Mouse (Mus musculus): ENCODE data around the gene Tfpi. TPM values are rescaled to one million over a fixed set of nuclear protein-coding genes. Genes with fewer than 3 reads are reported as not detected.
A peak's percentile ranks its signal among the peaks of the same experiment; 100 is the strongest.

Gene Tfpi
- polyA plus RNA-seq, 1 experiment from 2014 or later = 14.3 TPM

DNA sequence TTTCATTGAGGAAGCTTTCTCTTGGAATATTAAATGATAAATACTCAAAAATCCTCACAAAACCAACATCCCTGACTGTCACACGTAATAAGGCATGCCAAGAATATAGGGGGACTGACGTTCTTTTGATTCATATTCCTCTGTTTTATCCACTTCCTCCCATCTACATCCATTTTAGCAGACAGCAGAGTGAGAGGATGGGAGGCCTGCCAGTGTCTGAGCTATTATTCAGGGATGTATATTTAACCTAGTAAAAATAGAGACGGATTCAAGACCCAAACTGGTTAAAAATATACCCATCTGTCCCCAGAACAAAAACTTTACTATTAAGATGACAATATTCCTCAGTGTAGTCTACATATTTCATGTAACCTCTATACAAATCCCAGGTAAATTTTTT is 14.2 kb downstream of the Tfpi start:
- H3K4me1 ChIP-seq (ENCODE audit: control insufficient read depth, insufficient read depth, low read length) = no peaks in the 10 kb centered on the region
- ATAC-seq = no peak

DNA sequence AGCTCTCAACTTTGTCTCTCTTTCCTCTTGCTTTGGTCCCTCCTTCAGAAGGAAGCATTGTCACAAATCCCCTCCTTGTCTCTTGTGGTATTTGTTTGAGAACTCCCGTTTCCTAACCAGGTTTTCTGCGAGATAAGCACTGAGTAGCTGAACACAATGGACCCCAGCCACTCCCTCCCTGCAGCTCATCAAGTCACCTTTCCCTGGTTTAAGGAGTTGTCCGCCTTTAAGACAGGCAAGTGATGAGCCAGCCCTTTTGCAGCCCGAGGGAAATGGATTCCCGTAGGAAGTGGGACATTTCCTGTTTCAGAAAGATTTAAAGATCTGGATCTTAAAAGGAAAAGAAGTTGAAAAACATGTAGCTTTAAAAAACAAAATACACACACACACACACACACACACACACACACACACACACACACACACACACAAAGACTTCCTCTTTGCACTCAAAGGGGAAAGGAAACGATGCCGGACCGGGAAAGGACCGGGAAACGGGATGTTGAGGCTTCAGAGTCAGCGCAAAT is 16.9 kb downstream of the Tfpi start:
- no peaks in the 10 kb centered on the region for H3K36me3 ChIP-seq (ENCODE audit: control insufficient read depth, insufficient read depth, low read length)
- H3K4me1 ChIP-seq (ENCODE audit: control insufficient read depth, insufficient read depth, low read length) = no peaks in the 10 kb centered on the region
- DNase-seq (ENCODE audit: low spot score) (no peak), ATAC-seq (no peak)
- no peak overlapping the region for H3K4me3 ChIP-seq (ENCODE audit: low read depth, low read length)
- no peaks in the 10 kb centered on the region for H3K9me3 ChIP-seq (replicated peaks; ENCODE audit: control insufficient read depth, low read length)
- no peak overlapping the region for H3K27ac ChIP-seq (ENCODE audit: low read depth, low read length)
- H3K4me2 ChIP-seq (ENCODE audit: low read length) = no peak overlapping the region
- WGBS = 63% methylated on average over 11 of the region's 11 CpGs
- no peaks in the 10 kb centered on the region for H3K27me3 ChIP-seq (replicated peaks; ENCODE audit: control insufficient read depth, insufficient read depth, low read length)
- H3K9ac ChIP-seq (ENCODE audit: low read length) = no peak overlapping the region

More for the DNA sequence above, 14.2 kb downstream of the Tfpi start:
- WGBS = 90% methylated on average over 3 of the region's 3 CpGs
- no peak overlapping the region for H3K4me2 ChIP-seq (ENCODE audit: low read length)
- H3K9ac ChIP-seq (ENCODE audit: low read length) = no peak overlapping the region
- no peaks in the 10 kb centered on the region for H3K36me3 ChIP-seq (ENCODE audit: control insufficient read depth, insufficient read depth, low read length)
- no peak for DNase-seq (ENCODE audit: low spot score)
- no peak overlapping the region for H3K4me3 ChIP-seq (ENCODE audit: low read depth, low read length)
- no peaks in the 10 kb centered on the region for H3K9me3 ChIP-seq (replicated peaks; ENCODE audit: control insufficient read depth, low read length)
- H3K27ac ChIP-seq (ENCODE audit: low read depth, low read length) = no peak overlapping the region
- no peaks in the 10 kb centered on the region for H3K27me3 ChIP-seq (replicated peaks; ENCODE audit: control insufficient read depth, insufficient read depth, low read length)

DNA sequence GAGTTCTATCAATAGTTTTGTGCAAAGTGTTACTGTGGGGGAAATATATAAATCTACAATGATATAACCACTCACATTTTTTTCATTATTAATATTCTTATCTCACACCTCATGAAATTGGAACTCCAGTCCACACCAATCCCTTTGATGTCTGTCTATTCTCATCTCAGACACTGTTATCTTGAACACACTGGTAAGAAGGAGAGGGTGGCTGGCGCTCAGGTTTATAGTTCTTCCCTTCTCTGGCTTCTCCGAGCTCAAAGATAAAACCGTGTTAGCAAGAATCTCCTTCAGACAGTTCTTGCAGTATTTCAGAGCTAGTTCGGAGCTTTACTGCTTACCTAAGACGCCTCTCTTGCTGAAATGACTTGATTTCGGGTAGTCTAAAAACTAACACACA is 19.4 kb downstream of the Tfpi start:
- ATAC-seq (no peak), DNase-seq (ENCODE audit: low spot score) (no peak)
- Histone ChIP-seq H3K36me3 (ENCODE audit: control insufficient read depth, insufficient read depth, low read length) (no peaks in the 10 kb centered on the region), H3K27ac (ENCODE audit: low read depth, low read length) (no peak overlapping the region), H3K9me3 (replicated peaks; ENCODE audit: control insufficient read depth, low read length) (no peaks in the 10 kb centered on the region), H3K27me3 (replicated peaks; ENCODE audit: control insufficient read depth, insufficient read depth, low read length) (no peaks in the 10 kb centered on the region), H3K4me2 (ENCODE audit: low read length) (no peak overlapping the region), H3K4me3 (ENCODE audit: low read depth, low read length) (no peak overlapping the region), H3K4me1 (ENCODE audit: control insufficient read depth, insufficient read depth, low read length) (no peaks in the 10 kb centered on the region), H3K9ac (ENCODE audit: low read length) (no peak overlapping the region)
- 88% methylated on average over 6 of the region's 6 CpGs for WGBS

DNA sequence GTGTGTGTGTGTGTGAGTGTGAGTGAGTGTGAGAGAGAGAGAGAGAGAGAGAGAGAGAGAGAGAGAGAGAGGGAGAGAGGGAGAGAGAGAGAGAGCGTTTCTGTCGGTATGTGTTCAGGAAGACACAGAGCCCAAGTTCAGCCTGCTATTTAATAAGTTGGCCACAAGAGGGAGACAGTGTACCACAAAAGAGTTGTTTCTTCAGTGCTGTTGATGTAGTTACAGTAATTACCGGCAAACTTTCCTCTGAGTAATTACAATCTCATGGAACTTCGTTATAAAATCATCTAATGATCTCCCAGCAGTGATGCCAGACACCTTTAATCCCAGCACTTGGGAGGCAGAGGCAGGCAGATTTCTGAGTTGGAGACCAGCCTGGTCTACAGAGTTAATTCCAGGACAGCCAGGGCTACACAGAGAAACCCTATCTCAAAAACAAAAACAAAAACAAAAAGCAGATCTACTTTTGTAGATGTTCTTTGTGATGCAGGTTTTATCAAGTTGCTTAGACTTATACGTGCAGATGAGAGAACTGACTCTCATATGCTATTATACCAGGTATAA is 21.3 kb downstream of the Tfpi start:
- no peak overlapping the region for H3K4me2 ChIP-seq (ENCODE audit: low read length)
- no peak overlapping the region for H3K27ac ChIP-seq (ENCODE audit: low read depth, low read length)
- 6% methylated on average over 5 of the region's 5 CpGs for WGBS
- DNase-seq (ENCODE audit: low spot score) (peak; percentile 93), ATAC-seq (peak; percentile 88)
- no peaks in the 10 kb centered on the region for H3K4me1 ChIP-seq (ENCODE audit: control insufficient read depth, insufficient read depth, low read length)
- H3K4me3 ChIP-seq (ENCODE audit: low read depth, low read length) = no peak overlapping the region
- no peaks in the 10 kb centered on the region for H3K36me3 ChIP-seq (ENCODE audit: control insufficient read depth, insufficient read depth, low read length)
- no peaks in the 10 kb centered on the region for H3K27me3 ChIP-seq (replicated peaks; ENCODE audit: control insufficient read depth, insufficient read depth, low read length)
- no peak overlapping the region for H3K9ac ChIP-seq (ENCODE audit: low read length)
- no peaks in the 10 kb centered on the region for H3K9me3 ChIP-seq (replicated peaks; ENCODE audit: control insufficient read depth, low read length)

DNA sequence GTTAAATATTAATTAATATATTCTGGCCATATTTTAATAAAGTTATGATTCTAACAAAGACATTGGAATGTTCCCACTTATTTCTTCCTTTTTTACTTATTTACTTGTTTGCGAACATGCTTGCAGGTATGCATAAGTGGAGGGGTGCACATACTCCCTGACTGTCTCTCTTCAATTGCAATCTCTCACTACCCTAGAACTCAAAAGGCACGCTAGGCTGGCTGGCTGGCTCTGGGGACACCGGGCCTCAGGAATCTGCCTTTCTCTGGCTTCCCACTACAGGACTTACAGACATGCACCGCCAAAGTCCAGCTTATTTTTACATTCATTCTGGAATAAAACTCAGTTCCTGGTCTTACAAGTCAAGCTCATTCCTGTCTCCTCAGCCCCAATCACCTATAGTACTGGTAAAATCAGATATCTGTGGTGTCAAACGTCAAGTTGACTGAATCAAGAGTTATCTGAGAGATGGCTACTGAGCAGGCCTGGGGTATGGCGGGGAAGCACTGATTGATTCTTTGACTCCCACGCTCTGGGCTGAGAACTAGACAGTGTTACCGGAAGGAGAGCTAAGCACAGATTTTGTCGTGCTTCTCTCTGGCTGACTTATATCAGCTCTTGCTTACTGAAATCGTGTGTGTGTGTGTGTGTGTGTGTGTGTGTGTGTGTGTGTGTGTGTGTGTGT is 21.9 kb downstream of the Tfpi start:
- 62% methylated on average over 10 of the region's 10 CpGs for WGBS
- peak; percentile 32; the same call in 1 of the 2 replicates for ATAC-seq
- no peak for DNase-seq (ENCODE audit: low spot score)
- H3K27ac ChIP-seq (ENCODE audit: low read depth, low read length) = no peak overlapping the region
- no peaks in the 10 kb centered on the region for H3K4me1 ChIP-seq (ENCODE audit: control insufficient read depth, insufficient read depth, low read length)
- no peaks in the 10 kb centered on the region for H3K36me3 ChIP-seq (ENCODE audit: control insufficient read depth, insufficient read depth, low read length)
- H3K9me3 ChIP-seq (replicated peaks; ENCODE audit: control insufficient read depth, low read length) = no peaks in the 10 kb centered on the region
- no peak overlapping the region for H3K9ac ChIP-seq (ENCODE audit: low read length)
- no peaks in the 10 kb centered on the region for H3K27me3 ChIP-seq (replicated peaks; ENCODE audit: control insufficient read depth, insufficient read depth, low read length)
- no peak overlapping the region for H3K4me2 ChIP-seq (ENCODE audit: low read length)
- H3K4me3 ChIP-seq (ENCODE audit: low read depth, low read length) = no peak overlapping the region

DNA sequence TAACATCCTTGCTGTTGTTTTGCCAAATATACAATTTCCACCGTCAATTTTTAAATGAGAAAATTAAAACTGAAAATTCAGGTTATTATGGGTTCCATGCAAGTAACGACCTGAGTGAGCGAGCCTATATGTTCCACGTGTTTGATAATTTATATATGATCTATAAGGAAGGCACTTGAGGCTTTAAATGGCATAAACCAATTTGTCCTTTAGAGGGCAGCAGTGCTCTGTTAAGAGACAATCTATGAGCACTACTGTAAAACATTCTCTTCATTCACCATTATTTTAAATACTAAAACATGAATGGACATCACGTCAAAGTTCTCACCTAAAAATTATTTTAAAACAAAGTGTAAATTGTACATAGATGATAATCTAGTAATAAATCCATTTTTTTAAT is 22.5 kb downstream of the Tfpi start:
- Histone ChIP-seq H3K4me1 (ENCODE audit: control insufficient read depth, insufficient read depth, low read length) (no peaks in the 10 kb centered on the region), H3K4me2 (ENCODE audit: low read length) (no peak overlapping the region), H3K27ac (ENCODE audit: low read depth, low read length) (no peak overlapping the region), H3K9me3 (replicated peaks; ENCODE audit: control insufficient read depth, low read length) (no peaks in the 10 kb centered on the region), H3K27me3 (replicated peaks; ENCODE audit: control insufficient read depth, insufficient read depth, low read length) (no peaks in the 10 kb centered on the region), H3K36me3 (ENCODE audit: control insufficient read depth, insufficient read depth, low read length) (no peaks in the 10 kb centered on the region), H3K9ac (ENCODE audit: low read length) (no peak overlapping the region), H3K4me3 (ENCODE audit: low read depth, low read length) (no peak overlapping the region)
- ATAC-seq = peak; percentile 76
- DNase-seq (ENCODE audit: low spot score) = peak; percentile 87
- WGBS = 18% methylated on average over 5 of the region's 5 CpGs

DNA sequence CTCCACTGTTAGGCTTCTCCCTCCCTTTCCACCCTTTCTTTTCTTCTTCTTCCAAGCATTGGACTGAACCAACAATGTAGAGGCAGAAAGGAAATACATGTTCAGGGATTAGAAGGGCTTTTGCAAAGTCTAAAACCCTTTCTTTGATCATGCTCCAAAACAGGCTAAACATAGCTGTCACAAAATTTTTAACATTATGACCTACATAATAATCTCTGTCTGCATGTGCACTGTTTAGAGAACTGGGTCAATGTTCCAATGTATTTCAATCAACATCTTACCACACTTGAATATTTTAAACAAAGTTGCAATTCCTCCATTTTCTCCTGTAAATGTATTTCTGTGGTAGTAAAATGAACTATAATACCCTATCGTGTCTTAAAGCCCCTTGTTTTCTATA is 31.1 kb downstream of the Tfpi start:
- H3K27me3 ChIP-seq (replicated peaks; ENCODE audit: control insufficient read depth, insufficient read depth, low read length) = no peaks in the 10 kb centered on the region
- 88% methylated on average over 1 of the region's 1 CpGs for WGBS
- H3K4me3 ChIP-seq (ENCODE audit: low read depth, low read length) = no peak overlapping the region

DNA sequence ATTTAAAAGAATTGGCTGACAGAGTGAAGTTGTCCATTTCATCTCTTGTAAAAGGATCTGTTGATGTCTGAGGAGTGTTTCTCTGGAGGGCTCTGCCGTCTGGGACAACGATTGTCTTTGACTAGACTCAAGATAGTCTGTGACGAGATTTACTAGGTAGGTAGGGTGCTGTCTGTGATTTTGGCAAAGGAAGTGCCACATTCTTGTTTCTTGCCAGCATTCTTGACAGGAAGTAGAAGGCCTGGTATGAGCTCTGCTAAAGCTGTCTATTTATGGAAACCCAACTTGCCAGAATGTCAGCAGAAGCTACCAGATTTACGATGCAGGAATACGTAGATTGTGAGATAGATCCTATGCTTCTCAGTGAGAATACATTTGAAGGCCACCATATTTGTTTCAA is 34.6 kb downstream of the Tfpi start:
- Histone ChIP-seq H3K4me2 (ENCODE audit: low read length) (no peak overlapping the region), H3K4me1 (ENCODE audit: control insufficient read depth, insufficient read depth, low read length) (no peaks in the 10 kb centered on the region), H3K27me3 (replicated peaks; ENCODE audit: control insufficient read depth, insufficient read depth, low read length) (no peaks in the 10 kb centered on the region), H3K27ac (ENCODE audit: low read depth, low read length) (no peak overlapping the region), H3K36me3 (ENCODE audit: control insufficient read depth, insufficient read depth, low read length) (no peaks in the 10 kb centered on the region), H3K4me3 (ENCODE audit: low read depth, low read length) (no peak overlapping the region), H3K9ac (ENCODE audit: low read length) (no peak overlapping the region), H3K9me3 (replicated peaks; ENCODE audit: control insufficient read depth, low read length) (no peaks in the 10 kb centered on the region)
- 88% methylated on average over 5 of the region's 5 CpGs for WGBS
- ATAC-seq (no peak), DNase-seq (ENCODE audit: low spot score) (no peak)

More for the DNA sequence above, 31.1 kb downstream of the Tfpi start:
- H3K27ac ChIP-seq (ENCODE audit: low read depth, low read length) = no peak overlapping the region
- no peak for ATAC-seq
- no peak for DNase-seq (ENCODE audit: low spot score)
- no peaks in the 10 kb centered on the region for H3K9me3 ChIP-seq (replicated peaks; ENCODE audit: control insufficient read depth, low read length)
- H3K36me3 ChIP-seq (ENCODE audit: control insufficient read depth, insufficient read depth, low read length) = no peaks in the 10 kb centered on the region
- no peak overlapping the region for H3K9ac ChIP-seq (ENCODE audit: low read length)
- no peak overlapping the region for H3K4me2 ChIP-seq (ENCODE audit: low read length)
- H3K4me1 ChIP-seq (ENCODE audit: control insufficient read depth, insufficient read depth, low read length) = no peaks in the 10 kb centered on the region

DNA sequence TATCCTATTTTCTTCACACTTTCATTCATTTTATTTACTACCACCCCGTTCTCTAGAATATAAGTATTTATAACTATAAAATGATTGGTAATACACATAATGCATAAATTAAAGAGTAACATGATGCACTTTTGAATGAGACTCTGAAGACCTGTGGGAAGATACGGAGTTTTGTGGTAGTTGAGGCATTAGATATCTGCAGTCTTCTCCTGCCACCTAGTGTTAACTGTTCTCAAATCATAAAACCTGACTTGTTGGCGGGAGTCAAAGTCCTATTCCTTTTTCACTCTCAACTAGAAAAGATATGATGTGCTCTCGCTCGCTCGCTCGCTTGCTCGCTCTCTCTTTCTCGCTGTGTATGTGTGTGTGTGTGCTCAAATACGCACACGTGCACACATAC is 46.9 kb downstream of the Tfpi start:
- H3K4me1 ChIP-seq (ENCODE audit: control insufficient read depth, insufficient read depth, low read length) = no peaks in the 10 kb centered on the region
- no peaks in the 10 kb centered on the region for H3K36me3 ChIP-seq (ENCODE audit: control insufficient read depth, insufficient read depth, low read length)
- 50% methylated on average over 11 of the region's 11 CpGs for WGBS
- no peak overlapping the region for H3K4me2 ChIP-seq (ENCODE audit: low read length)
- no peaks in the 10 kb centered on the region for H3K27me3 ChIP-seq (replicated peaks; ENCODE audit: control insufficient read depth, insufficient read depth, low read length)
- no peak overlapping the region for H3K27ac ChIP-seq (ENCODE audit: low read depth, low read length)
- DNase-seq (ENCODE audit: low spot score) (peak; percentile 87), ATAC-seq (no peak)
- no peak overlapping the region for H3K4me3 ChIP-seq (ENCODE audit: low read depth, low read length)
- H3K9me3 ChIP-seq (replicated peaks; ENCODE audit: control insufficient read depth, low read length) = no peaks in the 10 kb centered on the region
- H3K9ac ChIP-seq (ENCODE audit: low read length) = no peak overlapping the region

Data from forebrain, embryonic 14.5 days (tissue).